Mouse (Mus musculus) adrenal gland, postnatal 10 days (tissue): ENCODE measurements around the gene Grip1. TPM values are rescaled to one million over a fixed set of nuclear protein-coding genes. Genes with fewer than 3 reads are reported as not detected.

Experiments used
- DNase-seq: peaks from one replicate; pipeline ENCODE4 v3.0.0; 2021; ENCODE audit warnings: mixed read lengths
- total RNA-seq, 2 experiments: library from RNA; stranded (reverse); gene quantifications; 2 replicates each; pipeline ENCODE4 v1.2.3; 2021

Grip1 gene
- total RNA-seq, 2 experiments from 2014 or later = 1.5 to 1.7 TPM

DNA sequence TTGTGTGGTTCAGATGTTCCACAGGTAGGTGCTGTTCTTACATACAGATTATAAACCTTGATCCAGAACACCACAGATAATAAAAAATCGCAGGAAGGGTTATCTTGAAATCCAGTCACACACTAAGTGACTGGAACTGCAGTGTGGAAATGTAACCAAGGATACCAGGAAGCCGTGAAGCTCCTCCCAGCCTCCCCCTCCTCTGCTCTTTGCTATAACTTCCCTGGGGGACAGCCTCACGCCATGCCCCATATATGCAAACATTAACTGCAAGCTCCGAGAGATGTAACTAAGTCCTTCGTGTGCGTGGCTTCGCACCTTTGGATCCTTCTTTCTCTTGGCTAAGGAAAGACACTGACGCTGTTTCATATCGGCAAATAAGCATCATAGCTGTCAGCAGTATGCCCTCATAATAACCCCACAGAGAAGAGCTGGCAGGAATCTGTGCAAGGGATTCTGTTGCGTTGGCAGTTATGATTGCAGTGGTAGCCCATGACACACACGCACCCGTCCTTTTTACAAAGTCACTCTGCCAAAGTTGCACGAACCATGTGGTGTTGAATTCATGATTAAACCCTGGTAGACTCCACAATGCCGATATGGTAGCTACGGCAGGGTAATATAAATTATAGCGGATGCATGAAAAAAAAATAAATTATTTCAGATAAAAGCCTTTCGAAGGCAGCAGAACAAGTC, 503.8 kb downstream of the Grip1 start:
- DNase-seq = no peak

DNA sequence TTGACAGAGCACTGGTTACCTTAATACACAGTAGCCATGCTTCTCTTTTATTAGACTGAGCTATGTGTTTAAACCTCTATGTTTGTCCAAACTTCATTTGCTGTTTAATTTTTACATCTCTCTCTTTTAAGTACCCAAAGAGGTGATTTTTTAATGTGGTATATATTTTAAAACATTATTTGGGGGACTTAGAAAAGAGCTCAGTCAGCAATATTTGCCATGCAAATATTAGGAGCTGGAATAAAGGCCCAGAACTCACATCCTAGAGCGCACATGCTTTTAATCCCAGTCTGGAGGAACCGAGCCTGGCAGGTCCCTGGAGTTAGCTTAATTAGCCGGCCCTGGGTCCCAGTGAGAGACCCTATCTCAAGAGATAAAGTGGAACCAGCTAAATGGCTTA, 507.3 kb downstream of the Grip1 start:
- no peak for DNase-seq

DNA sequence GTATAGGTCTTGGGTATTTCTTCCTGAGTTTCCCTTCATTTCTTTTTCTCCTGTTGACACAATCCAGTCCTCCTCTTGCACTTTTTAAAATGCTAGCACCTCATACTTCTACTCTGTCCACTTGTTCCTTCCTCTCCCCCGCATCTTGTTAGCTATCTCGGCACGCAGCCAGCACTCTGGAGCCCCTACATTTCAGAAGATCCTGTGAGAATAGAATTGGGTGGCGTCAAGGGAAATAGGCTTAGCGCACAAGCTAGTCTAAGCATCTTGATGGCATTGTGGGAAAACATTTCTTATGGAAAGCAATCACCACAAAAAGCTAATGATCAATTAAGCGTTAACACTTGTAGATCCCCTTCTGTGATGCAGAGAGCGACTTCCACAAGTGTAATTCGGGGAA, 512.7 kb downstream of the Grip1 start:
- no peak for DNase-seq

- no peak for DNase-seq
These were observed 525.8 kb downstream of the Grip1 start for GRCm38 (mm10) chr10:119979396-119979795.

DNA sequence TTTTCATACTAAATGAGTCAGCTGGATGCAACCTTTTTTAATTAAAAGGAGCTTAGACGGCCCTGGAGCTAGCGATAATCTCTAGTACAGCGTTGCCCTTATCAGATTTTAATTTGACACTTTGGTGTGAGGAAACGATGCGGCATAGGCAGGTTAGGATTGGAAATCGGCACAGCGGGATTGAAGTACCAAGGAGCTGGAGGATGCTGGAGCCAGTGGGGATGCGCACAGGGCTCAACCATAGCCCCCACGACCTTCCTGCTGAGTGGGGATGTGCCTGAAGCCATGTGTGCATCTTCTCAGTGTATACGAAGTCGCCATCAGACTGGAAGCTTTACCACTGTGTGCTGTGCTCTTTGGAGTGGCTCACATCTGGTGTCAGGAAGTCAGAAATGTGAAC, 526.4 kb downstream of the Grip1 start:
- no peak for DNase-seq

- DNase-seq = no peak
These were observed 530.7 kb downstream of the Grip1 start for GRCm38 (mm10) chr10:119984299-119984698.

GRCm38 (mm10) chr10:119998475-119998874, 544.8 kb downstream of the Grip1 start:
- no peak for DNase-seq

GRCm38 (mm10) chr10:120002149-120002548, 548.5 kb downstream of the Grip1 start:
- no peak for DNase-seq

GRCm38 (mm10) chr10:120004096-120004495, 550.5 kb downstream of the Grip1 start:
- no peak for DNase-seq

DNA sequence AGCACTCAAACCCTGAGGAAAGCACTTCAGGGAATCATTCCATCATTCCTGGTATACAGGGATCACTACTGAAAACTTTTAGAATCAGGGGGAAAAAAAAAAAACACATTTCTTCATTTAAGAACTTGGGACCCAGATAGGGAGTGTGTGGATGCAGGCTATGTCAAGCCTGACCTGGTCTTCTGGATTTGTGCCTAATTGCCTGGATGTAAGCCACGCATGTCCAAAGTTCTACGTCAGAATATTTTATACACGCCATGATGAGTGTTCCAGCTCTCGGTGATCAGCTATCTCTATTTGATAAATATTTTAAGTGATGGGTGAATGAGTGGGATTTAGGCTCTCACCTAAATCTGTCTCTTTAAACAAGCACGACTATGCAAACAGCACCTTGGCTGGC, 552.0 kb downstream of the Grip1 start:
- DNase-seq = no peak

DNA sequence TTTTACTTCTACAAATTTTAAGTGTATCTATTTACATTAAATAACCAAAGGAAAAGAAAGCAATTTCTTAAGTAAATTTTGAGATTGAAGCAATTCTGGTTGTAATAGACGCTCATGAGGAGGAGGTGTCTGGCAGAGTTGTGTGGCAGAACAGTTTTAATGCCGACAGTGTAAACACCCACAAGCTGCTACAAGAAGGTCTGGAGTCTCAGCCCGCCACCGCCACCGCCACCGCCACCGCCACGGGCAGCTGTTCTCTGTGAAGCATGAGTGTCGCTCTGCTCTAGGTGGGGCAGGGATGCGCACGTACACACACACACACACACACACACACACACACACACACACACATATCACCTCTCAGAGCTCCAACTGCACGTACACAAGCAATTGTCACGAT, 558.7 kb downstream of the Grip1 start:
- no peak for DNase-seq

DNA sequence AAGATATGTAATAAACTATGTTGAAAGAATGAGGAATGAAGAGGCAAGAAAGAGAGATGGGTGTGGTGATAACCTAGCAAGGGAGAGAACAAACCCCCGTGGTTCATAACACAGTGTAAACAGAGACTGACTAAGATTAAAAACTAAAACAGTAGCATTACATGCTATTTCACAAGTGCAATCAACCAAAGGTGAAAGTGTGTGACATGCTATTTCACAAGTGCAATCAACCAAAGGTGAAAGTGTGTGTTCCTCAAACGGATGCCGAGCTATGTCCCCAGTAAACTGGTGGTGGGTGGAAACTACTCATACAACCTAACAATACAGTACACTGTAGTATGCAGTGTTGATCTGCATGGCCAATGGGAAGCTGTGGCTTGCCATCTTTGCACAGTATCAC, 561.5 kb downstream of the Grip1 start:
- no peak for DNase-seq

DNA sequence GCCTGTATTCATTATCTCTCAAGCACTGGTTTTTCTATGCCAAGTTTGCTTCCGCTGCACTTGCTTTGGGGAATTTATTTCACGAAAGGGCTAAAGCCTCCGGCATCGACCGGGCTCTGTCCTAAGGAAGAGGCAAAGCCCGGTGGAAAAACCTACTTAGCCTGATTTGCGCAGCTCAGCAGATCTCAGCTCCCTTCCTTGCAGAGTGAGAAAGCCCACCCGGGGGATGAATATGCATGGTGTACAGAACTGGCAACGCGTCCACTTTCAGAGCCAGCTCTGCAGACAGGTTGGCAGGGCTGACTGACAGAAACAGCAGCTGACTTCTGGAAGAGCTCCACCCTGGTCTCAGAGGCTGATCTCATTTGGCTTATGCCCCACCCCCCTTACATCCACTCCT, 572.8 kb downstream of the Grip1 start:
- no peak for DNase-seq

DNA sequence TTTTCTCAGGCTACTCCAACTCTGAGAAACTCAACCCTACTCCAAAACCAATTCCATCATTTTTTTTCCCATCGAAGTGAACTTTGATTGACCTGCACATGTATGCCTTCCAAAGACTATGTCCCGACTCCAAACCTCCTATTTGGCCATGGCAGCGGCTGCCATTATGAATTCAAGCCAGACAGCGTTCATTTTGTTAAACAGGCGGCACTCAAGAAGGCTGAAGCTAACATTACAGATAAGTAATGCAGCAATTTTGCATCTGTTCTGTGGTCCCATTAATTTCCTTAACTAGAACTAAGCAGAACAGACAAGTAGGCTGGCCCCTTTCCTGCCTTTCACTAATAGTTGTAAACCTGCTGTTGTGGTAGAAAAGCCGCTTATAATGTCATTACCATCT, 577.3 kb downstream of the Grip1 start:
- no peak for DNase-seq

DNA sequence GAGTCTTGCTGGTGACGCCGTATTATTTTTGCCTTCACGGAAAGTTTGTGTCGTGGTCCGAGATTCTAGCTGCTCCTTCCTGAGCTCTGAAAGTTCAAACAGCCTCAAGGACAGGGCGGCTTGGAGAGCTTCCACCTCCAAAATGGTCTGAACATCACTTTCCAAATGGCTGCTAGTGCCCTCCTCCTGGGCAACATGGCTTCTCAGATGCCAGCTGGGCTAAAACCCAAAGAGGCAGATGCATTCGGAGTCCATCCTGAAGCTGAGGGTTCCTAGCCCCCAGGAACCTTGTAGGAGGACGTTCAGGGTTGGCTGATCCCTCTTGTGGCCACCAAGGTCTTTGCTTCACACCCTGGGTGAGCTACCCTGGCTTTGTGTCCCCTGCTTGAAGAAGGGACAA, 577.7 kb downstream of the Grip1 start:
- no peak for DNase-seq

- no peak for DNase-seq
These were observed 580.2 kb downstream of the Grip1 start for GRCm38 (mm10) chr10:120033866-120034265.

DNA sequence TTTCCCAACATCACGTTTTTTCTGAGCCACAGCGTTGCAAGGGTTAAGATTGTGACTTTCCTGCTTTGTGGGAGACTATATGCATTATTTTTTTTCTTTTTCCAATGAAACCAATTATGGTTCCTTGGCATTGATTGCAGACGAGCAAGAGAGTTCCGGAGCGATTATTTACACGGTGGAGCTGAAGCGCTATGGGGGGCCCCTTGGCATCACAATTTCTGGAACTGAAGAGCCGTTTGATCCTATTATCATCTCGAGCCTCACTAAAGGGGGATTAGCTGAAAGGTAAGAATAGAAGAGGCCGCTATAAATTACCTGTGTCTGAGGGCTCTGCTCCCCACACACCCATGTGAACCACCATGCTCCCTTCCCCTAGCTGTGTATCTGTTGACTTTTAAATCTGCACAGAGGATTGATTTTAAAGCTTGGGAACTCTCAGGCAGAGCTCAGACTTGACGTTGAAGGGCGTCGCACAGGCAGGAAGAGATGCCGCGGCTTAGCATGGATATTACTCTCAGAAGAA, 581.6 kb downstream of the Grip1 start:
- no peak for DNase-seq

DNA sequence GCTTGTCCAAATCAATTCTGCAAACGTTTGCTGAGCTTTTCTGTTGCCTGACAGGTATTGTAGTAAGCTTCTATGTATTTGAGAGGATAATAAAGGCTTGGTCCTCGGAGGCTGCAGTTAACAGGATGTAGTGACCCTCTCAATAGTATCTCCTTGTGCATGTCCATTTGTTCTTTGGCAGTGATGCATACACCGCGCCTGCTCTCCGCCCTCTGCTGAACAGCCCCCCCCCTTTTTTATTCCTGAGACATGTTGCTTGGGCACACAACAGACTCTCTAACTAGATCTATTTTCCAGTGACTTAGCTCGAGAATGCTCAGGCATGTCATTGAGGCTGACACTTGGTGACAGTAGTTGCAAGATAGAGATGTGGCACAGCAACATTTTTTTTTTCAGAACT, 582.2 kb downstream of the Grip1 start:
- DNase-seq = no peak

GRCm38 (mm10) chr10:120038194-120038593, 584.6 kb downstream of the Grip1 start:
- no peak for DNase-seq

- no peak for DNase-seq
These were observed 590.6 kb downstream of the Grip1 start for GRCm38 (mm10) chr10:120044237-120044636.

DNA sequence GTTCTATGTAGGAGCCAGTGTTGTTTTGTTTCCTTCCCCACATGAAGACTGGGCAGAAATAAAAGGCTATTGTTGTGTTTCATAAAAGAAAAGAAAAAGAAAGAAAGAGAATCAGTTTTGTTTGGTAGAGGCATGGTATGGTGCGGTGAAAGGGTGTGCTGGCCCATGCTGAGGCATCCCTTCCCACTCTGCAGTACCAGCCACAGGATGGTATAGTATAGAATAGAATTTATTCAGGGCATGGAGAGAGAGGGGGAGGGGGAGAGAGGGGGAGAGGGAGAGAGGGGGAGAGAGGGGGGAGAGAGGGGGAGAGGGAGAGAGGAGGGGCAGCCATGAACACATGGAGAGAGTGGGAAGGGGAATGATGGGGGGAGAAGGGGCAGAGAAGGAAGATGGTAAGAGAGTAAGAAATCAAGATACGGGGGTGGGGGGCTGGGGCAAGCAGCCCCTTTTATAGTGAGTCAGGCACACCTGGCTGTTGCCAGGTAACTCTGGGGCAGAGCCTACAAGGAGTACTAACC, 591.1 kb downstream of the Grip1 start:
- no peak for DNase-seq

- peak; percentile 5 for DNase-seq
These were observed 607.1 kb downstream of the Grip1 start for GRCm38 (mm10) chr10:120060579-120061237.

GRCm38 (mm10) chr10:120061238-120062130, 607.9 kb downstream of the Grip1 start:
- no peak for DNase-seq
